Mouse (Mus musculus) small intestine, adult 2 months (tissue): ENCODE data around the gene Cdc42ep2. TPM values are rescaled to one million over a fixed set of nuclear protein-coding genes. Genes with fewer than 3 reads are reported as not detected.

Experiments used
- H3K27ac ChIP-seq: fragments of 200-500 bp; 2 replicates; pipeline ENCODE4 v1.5.1; 2012; ENCODE audit warnings: low read depth, low read length, control low read depth, inconsistent platforms; ENCODE audit not compliant: insufficient read depth
- H3K27me3 ChIP-seq: fragments of 200-500 bp; 2 replicates; pipeline ENCODE4 v1.6.1; 2012; ENCODE audit warnings: mild to moderate bottlenecking, moderate library complexity, low read length, inconsistent platforms; ENCODE audit not compliant: control insufficient read depth, insufficient read depth
- H3K36me3 ChIP-seq: fragments of 200-500 bp; 2 replicates; pipeline ENCODE4 v1.6.1; 2012; ENCODE audit warnings: mild to moderate bottlenecking, low read length, control low read depth, inconsistent platforms; ENCODE audit not compliant: control insufficient read depth, insufficient read depth
- H3K4me1 ChIP-seq: fragments of 200-500 bp; 2 replicates; pipeline ENCODE4 v1.6.1; 2012; ENCODE audit warnings: low read length, inconsistent platforms, mixed read lengths; ENCODE audit not compliant: control insufficient read depth, insufficient read depth, insufficient read length
- H3K4me3 ChIP-seq: fragments of 200-500 bp; 2 replicates; pipeline ENCODE4 v1.5.1; 2012; ENCODE audit warnings: low read depth, mild to moderate bottlenecking, control low read depth, inconsistent platforms, low read length, moderate library complexity
- CTCF ChIP-seq: fragments of 200-500 bp; IDR thresholded peaks from 2 replicates; pipeline ENCODE4 v1.5.1; 2012; ENCODE audit warnings: low read depth, mild to moderate bottlenecking, control low read depth, inconsistent platforms, low read length, moderate library complexity, mixed read lengths; ENCODE audit not compliant: insufficient replicate concordance, insufficient read length; ENCODE audit errors: extremely low read depth
- POLR2A ChIP-seq: fragments of 200-500 bp; IDR thresholded peaks from 2 replicates; pipeline ENCODE4 v1.6.1; 2012; ENCODE audit warnings: low read depth, mild to moderate bottlenecking, control low read depth, inconsistent platforms, low read length, moderate library complexity
- WGBS: fragments of 180-500 bp; shearing (Covaris S2); methylation state at CpG from one replicate; pipeline ENCODE4 v1.1.7; 2018; 5-methylcytosine and 5-hydroxymethylcytosine counted together
- polyA plus RNA-seq: library from polyadenylated mRNA; depleted of rRNA; stranded (reverse); fragments of >200 nt; gene quantifications from 2 replicates; pipeline ENCODE4 v1.2.3, GENCODE M21; 2012

Gene Cdc42ep2
- polyA plus RNA-seq, 1 experiment = 30.6 TPM

GRCm38 (mm10) chr19:5911430-5912102 is 13.1 kb downstream of the Cdc42ep2 start:
- Histone ChIP-seq H3K4me1 (peaks cover 12% of the 10 kb centered on the region; the same call in 1 of the 2 replicates), H3K4me3 (peak overlapping the region; percentile 91), H3K27ac (peak overlapping the region; percentile 67; the same call in 1 of the 2 replicates), H3K36me3 (peaks cover 6% of the 10 kb centered on the region), H3K27me3 (no peaks in the 10 kb centered on the region)
- TF ChIP-seq POLR2A (no peak), CTCF (no peak)
- 1% methylated on average over 14 of the region's 14 CpGs for WGBS

- no peaks in the 10 kb centered on the region for H3K27me3 ChIP-seq
- TF ChIP-seq POLR2A (no peak), CTCF (no peak)
- no peak overlapping the region for H3K4me3 ChIP-seq
- peaks cover 17% of the 10 kb centered on the region for H3K36me3 ChIP-seq
- H3K27ac ChIP-seq = no peak overlapping the region
- peaks cover 12% of the 10 kb centered on the region; the same call in 1 of the 2 replicates for H3K4me1 ChIP-seq
- 50% methylated on average over 6 of the region's 6 CpGs for WGBS
Measured at GRCm38 (mm10) chr19:5910221-5910620, 14.4 kb downstream of the Cdc42ep2 start.

GRCm38 (mm10) chr19:5907275-5907674 is 17.3 kb downstream of the Cdc42ep2 start:
- WGBS = 67% methylated on average over 3 of the region's 3 CpGs
- no peak overlapping the region for H3K4me3 ChIP-seq

GRCm38 (mm10) chr19:5894002-5894678 is 30.5 kb downstream of the Cdc42ep2 start, which contains the start of gene Tigd3:
Tigd3 (minus strand) TSS chr19:5894149.
- Histone ChIP-seq H3K27ac (no peak within 1 kb of the TSS), H3K4me1 (peaks cover 7% of the 10 kb centered on the region), H3K4me3 (peak within 1 kb of the TSS; percentile 72), H3K36me3 (peaks cover 17% of the 10 kb centered on the region), H3K27me3 (no peaks in the 10 kb centered on the region)
- 2% methylated on average over 36 of the region's 36 CpGs for WGBS
- TF ChIP-seq CTCF = no peak
- peak; percentile 80 for TF ChIP-seq POLR2A

More at GRCm38 (mm10) chr19:5907275-5907674, 17.3 kb downstream of the Cdc42ep2 start:
- no peaks in the 10 kb centered on the region for H3K27me3 ChIP-seq
- H3K36me3 ChIP-seq = peaks cover 47% of the 10 kb centered on the region
- no peak overlapping the region for H3K27ac ChIP-seq
- no peak for TF ChIP-seq POLR2A
- no peak for TF ChIP-seq CTCF
- peaks cover 10% of the 10 kb centered on the region; the same call in 1 of the 2 replicates for H3K4me1 ChIP-seq

GRCm38 (mm10) chr19:5893282-5894001 is 31.2 kb downstream of the Cdc42ep2 start:
- WGBS = 12% methylated on average over 28 of the region's 31 CpGs
- Histone ChIP-seq H3K4me3 (peak overlapping the region; percentile 72), H3K4me1 (peaks cover 9% of the 10 kb centered on the region), H3K27me3 (no peaks in the 10 kb centered on the region), H3K36me3 (peaks cover 13% of the 10 kb centered on the region), H3K27ac (no peak overlapping the region)
- TF ChIP-seq CTCF = no peak
- no peak for TF ChIP-seq POLR2A

- TF ChIP-seq POLR2A (no peak), CTCF (no peak)
- 95% methylated on average over 13 of the region's 13 CpGs for WGBS
Measured at GRCm38 (mm10) chr19:5892735-5893134, 31.9 kb downstream of the Cdc42ep2 start.

More at GRCm38 (mm10) chr19:5892735-5893134, 31.9 kb downstream of the Cdc42ep2 start:
- Histone ChIP-seq H3K27me3 (no peaks in the 10 kb centered on the region), H3K36me3 (peaks cover 8% of the 10 kb centered on the region), H3K4me3 (no peak overlapping the region), H3K4me1 (peaks cover 9% of the 10 kb centered on the region), H3K27ac (no peak overlapping the region)
